Mouse (Mus musculus): ENCODE results near the gene Ddit4.

DNA sequence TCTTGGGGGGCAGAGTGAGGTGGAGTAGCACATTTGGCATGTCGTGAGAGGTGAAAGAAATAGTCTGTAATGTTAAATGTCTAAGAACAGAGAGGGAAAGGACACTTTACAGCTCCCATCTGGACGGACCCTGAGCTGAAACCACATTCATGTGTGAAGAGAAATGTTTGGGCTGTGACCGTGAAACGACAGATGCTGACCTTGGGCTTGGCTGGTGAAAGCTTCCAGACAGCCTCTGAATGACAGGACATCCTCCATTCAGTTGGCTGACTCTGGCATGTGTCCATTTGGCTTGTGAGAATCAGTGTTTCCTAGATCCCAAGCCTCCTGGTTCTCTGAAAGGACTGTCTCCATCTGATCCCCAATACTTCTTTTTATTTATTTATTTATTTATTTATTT is 36.4 kb upstream of the Ddit4 start:
- TF ChIP-seq CHD2 (IDR thresholded peaks at IDR 0.05; ENCODE audit: low read depth, low read length) (no peak), HCFC1 (IDR thresholded peaks at IDR 0.05; ENCODE audit: borderline replicate concordance, insufficient read depth, low read length) (no peak), ZNF384 (IDR thresholded peaks at IDR 0.05; ENCODE audit: low read depth, low read length) (no peak), MAFK (IDR thresholded peaks at IDR 0.05; ENCODE audit: insufficient read depth, low read depth, low read length) (no peak), ZC3H11A (IDR thresholded peaks at IDR 0.05; ENCODE audit: borderline replicate concordance, low read depth, low read length) (no peak)
